Mouse (Mus musculus) heart, embryonic 15.5 days (tissue): ENCODE measurements around the gene Pld1. TPM values are rescaled to one million over a fixed set of nuclear protein-coding genes. Genes with fewer than 3 reads are reported as not detected.

Experiments
- ATAC-seq: fragments of 200-750 bp; cut with Nextera tagmentation; replicated peaks from 2 replicates; pipeline ENCODE4 v1.8.0; 2017; ENCODE audit warnings: low read depth, moderate TSS enrichment; ENCODE audit not compliant: insufficient number of reproducible peaks, insufficient read depth, low FRiP score
- H3K27ac ChIP-seq: fragments of 300-500 bp; sonication (generic); 2 replicates; pipeline ENCODE4 v1.5.1; 2015; ENCODE audit warnings: mild to moderate bottlenecking, inconsistent platforms
- H3K27me3 ChIP-seq: fragments of 300-500 bp; sonication (generic); 2 replicates; pipeline ENCODE4 v1.6.1; 2015; ENCODE audit warnings: inconsistent platforms
- H3K36me3 ChIP-seq: fragments of 300-500 bp; sonication (generic); 2 replicates; pipeline ENCODE4 v1.6.1; 2015; ENCODE audit warnings: mild to moderate bottlenecking, inconsistent platforms
- H3K4me1 ChIP-seq: fragments of 300-500 bp; sonication (generic); replicated peaks from 2 replicates; pipeline ENCODE4 v1.6.1; 2015; ENCODE audit warnings: inconsistent platforms
- H3K4me2 ChIP-seq: fragments of 300-500 bp; sonication (generic); 2 replicates; pipeline ENCODE4 v1.6.1; 2015; ENCODE audit warnings: inconsistent platforms, mild to moderate bottlenecking, moderate library complexity
- H3K4me3 ChIP-seq: fragments of 300-500 bp; sonication (generic); 2 replicates; pipeline ENCODE4 v1.5.1; 2015; ENCODE audit warnings: mild to moderate bottlenecking, inconsistent platforms
- H3K9ac ChIP-seq: fragments of 300-500 bp; sonication (generic); 2 replicates; pipeline ENCODE4 v1.6.1; 2015; ENCODE audit warnings: mild to moderate bottlenecking, inconsistent platforms
- H3K9me3 ChIP-seq: fragments of 300-500 bp; sonication (generic); replicated peaks from 2 replicates; pipeline ENCODE4 v1.6.1; 2016; ENCODE audit warnings: inconsistent platforms
- WGBS: fragments of 180-500 bp; shearing (Covaris S2); methylation state at CpG from one replicate; pipeline ENCODE4 v1.1.7; 2015; ENCODE audit warnings: mixed read lengths; 5-methylcytosine and 5-hydroxymethylcytosine counted together
- polyA plus RNA-seq: library from polyadenylated mRNA; unstranded; fragments of >200 nt; fragmentation: Nextera tagmentation; extraction: Ambion mirVana; gene quantifications from 2 replicates; pipeline ENCODE4 v1.2.1, GENCODE M21; 2015

Pld1 gene
- polyA plus RNA-seq, 1 experiment from 2014 or later = 7.2 TPM

DNA sequence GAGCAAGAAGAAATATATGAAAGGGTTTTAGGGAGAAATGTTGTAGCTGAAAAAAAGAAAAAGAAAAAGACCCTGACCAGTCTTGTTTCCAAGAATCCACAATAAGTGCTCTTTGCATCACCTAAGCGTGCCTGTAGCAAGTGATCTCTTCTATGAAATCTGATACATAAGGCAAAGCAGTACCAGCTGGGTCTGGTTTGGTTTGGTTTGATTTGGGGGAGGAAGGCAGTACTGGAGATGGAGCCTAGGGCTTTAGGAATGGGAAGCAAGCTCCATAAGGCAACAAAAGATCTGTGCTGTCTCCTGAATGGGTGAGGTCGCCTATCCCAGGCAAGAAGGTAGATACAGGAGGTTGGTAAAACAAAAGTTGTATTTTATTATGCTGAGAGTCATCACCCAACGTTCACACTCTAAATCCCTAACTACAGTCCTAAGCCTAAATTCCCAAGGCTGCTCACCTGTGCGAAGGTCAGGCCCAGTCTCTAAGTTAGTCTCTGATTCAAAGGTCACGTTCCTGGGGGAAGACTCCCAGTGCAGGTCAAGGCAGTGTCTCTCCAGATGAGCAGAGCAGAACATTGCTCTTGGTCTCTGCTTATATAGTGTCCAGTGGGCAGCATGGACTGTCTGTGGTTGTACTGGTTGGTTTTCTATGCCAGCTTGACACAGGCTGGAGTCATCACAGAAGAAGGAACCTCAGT lies 10.8 kb downstream of the Pld1 start:
- no peak overlapping the region for H3K9ac ChIP-seq
- H3K9me3 ChIP-seq = no peaks in the 10 kb centered on the region
- ATAC-seq = no peak
- no peak overlapping the region for H3K27ac ChIP-seq
- H3K36me3 ChIP-seq = no peaks in the 10 kb centered on the region
- H3K4me3 ChIP-seq = no peak overlapping the region
- 82% methylated on average over 5 of the region's 5 CpGs for WGBS
- H3K4me1 ChIP-seq = no peaks in the 10 kb centered on the region
- H3K27me3 ChIP-seq = no peaks in the 10 kb centered on the region
- no peak overlapping the region for H3K4me2 ChIP-seq

DNA sequence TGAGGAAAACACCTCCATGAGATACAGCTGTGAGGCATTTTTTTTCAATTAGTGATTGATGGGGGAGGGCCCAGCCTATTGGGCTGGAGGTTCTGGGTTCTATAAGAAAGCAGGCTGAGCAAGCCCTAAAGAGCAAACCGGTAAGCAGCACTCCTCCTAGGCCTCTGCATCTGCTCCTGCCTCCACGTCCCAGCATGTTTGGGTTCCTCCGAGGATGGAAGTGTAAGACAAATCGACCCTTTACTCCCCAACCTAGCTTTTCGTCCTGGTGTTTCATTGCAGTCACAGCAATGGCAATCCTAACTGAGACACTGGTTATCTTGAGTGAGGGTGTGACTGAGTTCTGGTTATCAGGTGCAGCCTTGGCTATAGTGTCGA lies 11.4 kb downstream of the Pld1 start:
- no peaks in the 10 kb centered on the region for H3K9me3 ChIP-seq
- no peak overlapping the region for H3K27ac ChIP-seq
- no peaks in the 10 kb centered on the region for H3K4me1 ChIP-seq
- no peak overlapping the region for H3K4me2 ChIP-seq
- no peaks in the 10 kb centered on the region for H3K36me3 ChIP-seq
- H3K27me3 ChIP-seq = no peaks in the 10 kb centered on the region
- no peak overlapping the region for H3K9ac ChIP-seq
- no peak for ATAC-seq
- H3K4me3 ChIP-seq = no peak overlapping the region
- 67% methylated on average over 6 of the region's 6 CpGs for WGBS

DNA sequence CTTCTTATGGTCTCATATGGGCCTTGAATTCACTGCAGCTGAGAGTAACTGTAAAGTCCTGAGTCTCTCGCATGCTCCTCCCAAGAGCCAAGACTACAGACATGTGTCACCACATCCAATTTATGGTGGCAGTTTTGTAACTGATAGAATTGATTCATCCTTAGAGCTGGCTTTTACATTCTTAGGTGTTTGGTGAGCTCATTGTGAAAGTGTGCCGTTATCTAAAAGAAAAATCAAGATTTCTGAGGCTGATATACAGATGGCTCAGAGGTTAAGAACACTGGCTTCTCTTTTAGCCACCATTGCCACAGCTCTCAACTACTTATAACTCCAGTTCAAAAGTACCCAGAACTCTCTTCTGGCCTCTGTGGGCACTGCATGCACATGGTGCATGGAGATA lies 12.2 kb downstream of the Pld1 start:
- 87% methylated on average over 2 of the region's 2 CpGs for WGBS
- no peaks in the 10 kb centered on the region for H3K4me1 ChIP-seq

DNA sequence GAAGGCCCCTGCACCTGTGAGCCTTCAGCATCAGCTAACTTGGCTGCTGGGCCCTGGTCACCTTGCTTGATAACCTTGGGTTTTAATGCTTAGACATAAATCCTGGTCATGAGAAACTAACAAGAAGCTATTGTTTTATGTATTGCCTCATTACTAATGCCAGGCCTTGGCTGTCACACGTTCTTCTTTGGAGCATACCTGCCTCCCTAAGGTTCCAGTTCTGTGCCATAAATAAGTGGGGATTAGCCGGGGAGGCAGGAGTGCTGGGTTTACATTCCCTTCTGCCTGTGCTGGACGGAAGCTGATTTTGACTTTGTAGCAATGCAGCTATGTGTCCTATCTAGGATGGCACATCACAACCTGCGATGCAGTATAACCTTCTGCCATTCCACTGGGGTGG lies 13.2 kb downstream of the Pld1 start:
- H3K9ac ChIP-seq = no peak overlapping the region
- no peaks in the 10 kb centered on the region for H3K36me3 ChIP-seq
- no peaks in the 10 kb centered on the region for H3K4me1 ChIP-seq
- H3K4me2 ChIP-seq = no peak overlapping the region
- no peaks in the 10 kb centered on the region for H3K27me3 ChIP-seq
- no peak for ATAC-seq
- 75% methylated on average over 4 of the region's 4 CpGs for WGBS
- H3K9me3 ChIP-seq = no peaks in the 10 kb centered on the region
- H3K27ac ChIP-seq = no peak overlapping the region
- H3K4me3 ChIP-seq = no peak overlapping the region

More for the DNA sequence above, 12.2 kb downstream of the Pld1 start:
- Histone ChIP-seq H3K27ac (no peak overlapping the region), H3K9ac (no peak overlapping the region), H3K27me3 (no peaks in the 10 kb centered on the region), H3K4me3 (no peak overlapping the region), H3K4me2 (no peak overlapping the region), H3K36me3 (no peaks in the 10 kb centered on the region), H3K9me3 (no peaks in the 10 kb centered on the region)
- no peak for ATAC-seq

DNA sequence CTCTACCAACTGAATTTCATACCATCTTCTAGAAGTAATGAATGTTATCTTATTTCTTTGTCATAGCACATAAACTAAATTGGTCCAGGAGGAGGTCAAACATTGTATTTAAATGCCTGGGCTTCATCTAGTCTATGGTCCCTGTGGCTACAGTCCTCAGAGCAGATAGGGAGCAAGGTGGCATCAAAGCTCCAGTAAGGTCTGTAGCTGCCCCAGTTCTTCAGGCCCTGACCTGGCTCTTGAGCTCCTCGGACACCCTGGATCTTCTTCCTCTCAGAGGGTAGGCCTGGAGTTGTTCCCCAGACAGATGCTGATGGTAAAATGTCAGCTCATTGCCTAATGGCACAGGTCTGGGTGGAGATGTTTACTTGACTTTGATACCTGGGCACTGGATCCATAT lies 17.5 kb downstream of the Pld1 start:
- no peaks in the 10 kb centered on the region for H3K36me3 ChIP-seq
- H3K4me3 ChIP-seq = no peak overlapping the region
- H3K27me3 ChIP-seq = no peaks in the 10 kb centered on the region
- 79% methylated on average over 1 of the region's 1 CpGs for WGBS
- H3K4me1 ChIP-seq = no peaks in the 10 kb centered on the region
- H3K9me3 ChIP-seq = no peaks in the 10 kb centered on the region
- H3K9ac ChIP-seq = no peak overlapping the region
- ATAC-seq = no peak
- H3K27ac ChIP-seq = no peak overlapping the region
- no peak overlapping the region for H3K4me2 ChIP-seq

DNA sequence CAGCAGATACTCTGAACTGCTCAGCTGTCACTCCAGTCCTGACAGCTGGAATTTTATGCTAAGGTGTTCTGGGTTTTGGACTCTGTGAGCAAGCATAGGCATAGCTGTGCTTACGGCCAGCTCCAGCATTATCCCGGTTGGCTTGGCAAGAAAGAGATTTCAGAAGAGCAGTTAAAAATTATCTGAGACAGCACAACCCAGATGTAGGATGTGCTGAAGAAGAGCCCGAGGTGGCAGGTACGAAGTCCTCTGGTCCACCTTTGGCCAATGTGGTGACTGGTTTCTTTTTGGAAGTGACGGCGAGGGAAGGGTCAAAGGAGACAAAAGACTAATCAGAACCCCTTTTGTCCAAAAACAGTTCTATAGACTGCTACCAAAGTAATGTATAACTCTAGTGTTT lies 20.7 kb downstream of the Pld1 start:
- Histone ChIP-seq H3K4me1 (no peaks in the 10 kb centered on the region), H3K4me2 (no peak overlapping the region), H3K36me3 (no peaks in the 10 kb centered on the region), H3K9me3 (no peaks in the 10 kb centered on the region), H3K27me3 (no peaks in the 10 kb centered on the region), H3K4me3 (no peak overlapping the region), H3K27ac (no peak overlapping the region), H3K9ac (no peak overlapping the region)
- WGBS = 86% methylated on average over 6 of the region's 6 CpGs
- ATAC-seq = no peak

DNA sequence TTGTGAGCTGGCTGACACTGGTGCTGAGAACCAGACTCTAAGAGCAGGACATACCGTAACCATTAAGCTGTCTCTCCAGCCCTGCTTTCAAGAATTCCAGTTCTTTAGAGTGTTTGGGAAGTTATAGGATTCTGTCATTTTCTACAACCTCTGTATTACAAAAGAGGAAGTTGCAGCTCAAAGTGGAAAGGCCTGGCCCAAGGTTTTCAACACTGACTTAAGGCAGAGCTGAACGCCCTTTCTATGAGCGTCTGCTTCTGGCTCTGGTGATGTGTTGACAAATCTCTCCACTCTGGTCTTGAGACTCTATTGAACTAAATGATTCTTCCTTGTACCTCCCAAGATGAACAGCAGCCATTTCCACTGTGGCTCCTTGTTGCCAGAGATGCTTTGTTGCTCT lies 22.7 kb downstream of the Pld1 start:
- 60% methylated on average over 3 of the region's 3 CpGs for WGBS

DNA sequence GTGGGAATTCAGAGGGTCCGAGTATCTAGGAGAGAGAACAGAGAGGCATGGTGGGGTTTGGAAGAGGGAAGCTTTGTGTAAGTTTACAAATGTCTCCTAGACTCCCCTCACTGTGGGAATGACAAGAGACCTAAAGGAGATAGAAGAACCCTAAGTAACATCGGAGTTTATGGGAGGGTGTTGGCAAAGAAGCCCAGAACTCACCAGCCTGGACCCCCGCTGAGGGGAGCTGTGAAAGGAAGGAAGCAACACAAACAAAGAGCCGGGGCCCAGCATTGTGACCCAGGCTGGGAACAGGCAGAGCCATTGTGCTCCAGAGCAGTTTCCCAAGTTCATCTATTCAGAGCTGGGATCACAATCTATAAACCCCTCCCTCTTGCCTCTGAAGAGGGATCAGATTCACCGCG lies 25.3 kb downstream of the Pld1 start:
- 41% methylated on average over 6 of the region's 6 CpGs for WGBS
- no peak for ATAC-seq
- Histone ChIP-seq H3K27ac (no peak overlapping the region), H3K27me3 (no peaks in the 10 kb centered on the region), H3K4me1 (no peaks in the 10 kb centered on the region), H3K9me3 (no peaks in the 10 kb centered on the region), H3K4me3 (no peak overlapping the region), H3K4me2 (no peak overlapping the region), H3K36me3 (no peaks in the 10 kb centered on the region), H3K9ac (no peak overlapping the region)

More for the DNA sequence above, 22.7 kb downstream of the Pld1 start:
- Histone ChIP-seq H3K4me2 (no peak overlapping the region), H3K4me3 (no peak overlapping the region), H3K36me3 (no peaks in the 10 kb centered on the region), H3K9ac (no peak overlapping the region), H3K27ac (no peak overlapping the region), H3K9me3 (no peaks in the 10 kb centered on the region), H3K27me3 (no peaks in the 10 kb centered on the region), H3K4me1 (no peaks in the 10 kb centered on the region)
- no peak for ATAC-seq

DNA sequence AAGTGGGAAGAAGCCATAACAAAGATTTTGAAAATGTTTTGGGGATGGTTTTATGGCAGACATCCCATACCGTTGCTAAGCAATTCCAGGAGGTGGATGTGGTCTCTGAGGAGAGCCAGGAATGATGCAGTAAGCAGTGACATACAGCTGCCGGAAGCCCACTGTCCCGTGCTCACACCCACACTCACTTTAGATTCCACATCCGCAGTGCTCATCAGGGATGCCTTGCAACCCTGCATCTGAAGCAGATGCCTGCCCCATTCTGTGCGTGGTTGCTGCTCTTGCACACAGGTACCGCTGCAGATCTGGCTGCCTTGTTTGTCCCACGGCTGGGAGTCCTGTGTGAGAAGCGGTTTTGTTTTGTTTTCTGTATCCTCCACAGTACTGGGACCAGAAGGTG lies 30.2 kb downstream of the Pld1 start:
- Histone ChIP-seq H3K27me3 (no peaks in the 10 kb centered on the region), H3K27ac (no peak overlapping the region), H3K4me1 (no peaks in the 10 kb centered on the region), H3K9ac (no peak overlapping the region), H3K4me2 (no peak overlapping the region), H3K9me3 (no peaks in the 10 kb centered on the region), H3K36me3 (no peaks in the 10 kb centered on the region), H3K4me3 (no peak overlapping the region)
- 82% methylated on average over 8 of the region's 8 CpGs for WGBS
- ATAC-seq = no peak

DNA sequence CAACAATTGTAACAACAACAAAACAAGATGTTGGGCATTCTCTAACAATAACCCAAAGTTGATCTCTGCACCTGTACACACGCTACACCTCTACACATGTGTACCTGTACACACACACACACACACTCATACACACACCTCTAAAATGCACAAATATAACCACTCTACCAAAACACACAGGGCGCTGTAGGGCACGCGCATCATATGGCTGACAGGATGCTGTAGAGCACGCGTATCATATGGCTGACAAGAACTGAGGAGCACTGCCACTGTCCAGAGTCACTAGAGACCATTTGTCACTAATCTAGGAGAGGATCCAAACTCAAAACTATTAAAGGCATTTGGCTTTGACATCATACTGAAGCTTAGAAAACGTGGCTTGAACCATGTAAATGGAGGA lies 35.4 kb downstream of the Pld1 start:
- 87% methylated on average over 7 of the region's 7 CpGs for WGBS
- Histone ChIP-seq H3K4me2 (no peak overlapping the region), H3K27ac (no peak overlapping the region), H3K4me1 (no peaks in the 10 kb centered on the region), H3K27me3 (no peaks in the 10 kb centered on the region), H3K4me3 (no peak overlapping the region), H3K36me3 (no peaks in the 10 kb centered on the region), H3K9ac (no peak overlapping the region), H3K9me3 (no peaks in the 10 kb centered on the region)
- ATAC-seq = no peak

DNA sequence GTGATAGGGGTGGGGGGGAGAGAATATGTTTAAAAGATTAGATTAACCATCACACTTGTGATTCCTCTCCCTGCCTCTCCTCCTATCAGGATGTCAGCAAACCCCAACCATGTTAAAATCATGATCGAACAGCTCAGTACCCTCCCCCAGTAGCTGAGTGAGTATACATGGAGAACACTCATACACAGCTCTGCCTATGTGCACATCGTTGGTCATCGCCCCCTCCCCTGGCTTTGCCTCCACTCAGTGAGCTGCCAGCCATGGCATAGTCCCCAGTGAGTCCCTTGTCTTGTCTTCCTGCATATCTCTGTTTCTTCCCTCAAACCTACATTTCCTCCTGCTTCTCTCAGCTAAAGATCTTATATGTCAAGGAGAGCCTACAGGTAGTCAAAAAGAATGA lies 36.5 kb downstream of the Pld1 start:
- no peak overlapping the region for H3K9ac ChIP-seq
- WGBS = 83% methylated on average over 3 of the region's 3 CpGs
- no peak overlapping the region for H3K4me3 ChIP-seq
- no peak for ATAC-seq
- no peak overlapping the region for H3K27ac ChIP-seq
- H3K9me3 ChIP-seq = no peaks in the 10 kb centered on the region
- no peaks in the 10 kb centered on the region for H3K4me1 ChIP-seq
- no peaks in the 10 kb centered on the region for H3K27me3 ChIP-seq
- no peaks in the 10 kb centered on the region for H3K36me3 ChIP-seq
- H3K4me2 ChIP-seq = no peak overlapping the region

DNA sequence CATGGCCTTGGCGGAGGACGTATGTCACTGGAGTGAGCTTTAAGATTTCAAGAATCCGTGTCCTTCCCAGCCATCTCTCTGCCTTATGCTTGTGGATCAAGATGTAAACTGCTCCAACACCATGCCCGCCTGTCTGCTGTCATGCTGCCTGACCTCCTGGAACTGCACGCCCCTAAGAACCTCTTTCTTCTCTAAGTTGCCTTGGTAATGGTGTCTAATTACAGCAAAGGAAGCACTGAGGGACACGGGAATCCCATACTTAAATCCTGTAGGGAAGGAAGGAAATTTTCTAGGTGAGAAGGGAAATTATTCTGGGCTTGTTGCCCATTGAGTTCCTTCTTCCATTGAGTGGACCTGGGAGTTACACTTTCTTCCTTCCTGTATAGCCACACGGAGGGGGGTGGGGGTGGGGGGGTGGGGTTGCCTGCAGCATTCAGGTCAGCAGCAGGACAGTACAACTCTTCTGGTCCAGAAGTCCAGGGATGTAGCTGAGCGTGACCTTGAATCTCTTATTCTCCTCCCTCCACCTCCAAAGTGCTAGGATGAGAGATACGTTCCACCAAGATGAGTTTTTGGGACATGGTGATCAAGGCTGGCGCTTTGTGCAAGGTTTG lies 38.5 kb downstream of the Pld1 start:
- Histone ChIP-seq H3K4me2 (no peak overlapping the region), H3K4me3 (no peak overlapping the region), H3K9me3 (no peaks in the 10 kb centered on the region), H3K9ac (no peak overlapping the region), H3K36me3 (no peaks in the 10 kb centered on the region), H3K4me1 (no peaks in the 10 kb centered on the region), H3K27me3 (no peaks in the 10 kb centered on the region), H3K27ac (no peak overlapping the region)
- ATAC-seq = peak; percentile 43; the same call in 1 of the 2 replicates
- 72% methylated on average over 10 of the region's 10 CpGs for WGBS
